Mouse (Mus musculus) heart, postnatal 0 days (tissue): ENCODE measurements around the gene Nenf. TPM values are rescaled to one million over a fixed set of nuclear protein-coding genes. Genes with fewer than 3 reads are reported as not detected.

Source experiments
- ATAC-seq: fragments of 200-750 bp; cut with Nextera tagmentation; 2 replicates; pipeline ENCODE4 v1.8.0; 2017; ENCODE audit warnings: low read depth, moderate number of reproducible peaks, moderate library complexity; ENCODE audit not compliant: insufficient read depth
- DNase-seq: peaks from one replicate; pipeline ENCODE4 v3.0.0-alpha.2; 2016; ENCODE audit warnings: low spot score
- H3K27ac ChIP-seq: fragments of 300-500 bp; sonication (generic); 2 replicates; pipeline ENCODE4 v1.5.1; 2014; ENCODE audit warnings: low read depth, mild to moderate bottlenecking
- H3K27me3 ChIP-seq: fragments of 300-500 bp; sonication (generic); 2 replicates; pipeline ENCODE4 v1.6.1; 2014; ENCODE audit warnings: low read length, mixed read lengths; ENCODE audit not compliant: control insufficient read depth, insufficient read depth
- H3K36me3 ChIP-seq: fragments of 300-500 bp; sonication (generic); replicated peaks from 2 replicates; pipeline ENCODE4 v1.6.1; 2014; ENCODE audit warnings: low read length, mixed read lengths; ENCODE audit not compliant: control insufficient read depth, insufficient read depth
- H3K4me1 ChIP-seq: fragments of 300-500 bp; sonication (generic); 2 replicates; pipeline ENCODE4 v1.6.1; 2014; ENCODE audit warnings: antibody characterized with exemption; ENCODE audit not compliant: control insufficient read depth, insufficient read depth
- H3K4me2 ChIP-seq: fragments of 300-500 bp; sonication (generic); 2 replicates; pipeline ENCODE4 v1.6.1; 2014; ENCODE audit warnings: low read depth, mild to moderate bottlenecking, low read length, moderate library complexity
- H3K4me3 ChIP-seq: fragments of 300-500 bp; sonication (generic); 2 replicates; pipeline ENCODE4 v1.5.1; 2014; ENCODE audit warnings: low read depth, low read length
- H3K9ac ChIP-seq: fragments of 300-500 bp; sonication (generic); replicated peaks from 2 replicates; pipeline ENCODE4 v1.6.1; 2014; ENCODE audit warnings: low read depth, low read length, mixed read lengths
- H3K9me3 ChIP-seq: fragments of 300-500 bp; sonication (generic); replicated peaks from 2 replicates; pipeline ENCODE4 v1.6.1; 2016; ENCODE audit warnings: low read length; ENCODE audit not compliant: control insufficient read depth
- CTCF ChIP-seq: IDR thresholded peaks from 2 replicates; pipeline ENCODE4 v1.5.1; 2016; ENCODE audit warnings: antibody characterized with exemption, control low read depth, low read depth
- EP300 ChIP-seq: IDR thresholded peaks from 2 replicates; pipeline ENCODE4 v1.6.1; 2016; ENCODE audit warnings: antibody characterized with exemption, low read depth
- WGBS: fragments of 180-500 bp; shearing (Covaris S2); extraction: QIAGEN DNeasy Blood & Tissue Kit; methylation state at CpG from one replicate; pipeline ENCODE4 v1.1.7; 2014; 5-methylcytosine and 5-hydroxymethylcytosine counted together
- polyA plus RNA-seq: library from polyadenylated mRNA; unstranded; fragments of >200 nt; fragmentation: Nextera tagmentation; extraction: Ambion mirVana; gene quantifications from 2 replicates; pipeline ENCODE4 v1.2.1, GENCODE M21; 2015
- total RNA-seq: library from RNA; depleted of rRNA; stranded (reverse); fragments of >200 nt; gene quantifications from 2 replicates; pipeline ENCODE4 v1.2.3, GENCODE M21; 2014; ENCODE audit warnings: low replicate concordance

Nenf gene
- total and polyA plus RNA-seq, 2 experiments from 2014 or later: 166 to 250 TPM

DNA sequence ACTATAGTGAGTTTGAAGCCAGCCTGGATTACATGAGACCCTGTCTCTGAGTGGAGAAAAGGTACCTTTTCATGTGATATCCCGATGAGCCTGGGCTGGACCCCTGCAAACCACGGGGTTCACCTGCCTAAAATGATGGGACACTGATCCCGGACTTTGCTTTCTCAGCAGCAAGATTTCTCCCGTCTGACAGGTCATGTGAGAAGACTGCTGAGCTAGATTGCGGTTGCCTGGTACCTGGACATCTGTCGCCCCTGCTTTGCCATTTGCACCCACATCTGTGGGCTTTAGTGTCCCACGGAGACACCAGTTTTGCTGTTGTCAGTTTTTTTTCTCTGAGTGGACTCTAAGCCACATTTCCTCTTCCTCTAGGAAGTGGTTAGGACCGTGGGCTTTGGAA is 9.3 kb upstream of the Nenf start:
- 75% methylated on average over 8 of the region's 8 CpGs for WGBS
- no peak overlapping the region for H3K4me3 ChIP-seq

GRCm38 (mm10) chr1:191326233-191326882 is 8.4 kb upstream of the Nenf start:
- H3K27ac ChIP-seq: peak overlapping the region; percentile 31
- DNase-seq (peak; percentile 46), ATAC-seq (peak; percentile 67)
- peak overlapping the region; percentile 77 for H3K4me3 ChIP-seq
- WGBS: 2% methylated on average over 34 of the region's 35 CpGs
- 0 out of 2 replicates have a peak, but pooled peaks cover under 1% of the 10 kb centered on the region for H3K36me3 ChIP-seq
- H3K9me3 ChIP-seq: no peaks in the 10 kb centered on the region
- peak overlapping the region; percentile 62 for H3K9ac ChIP-seq
- H3K27me3 ChIP-seq: no peaks in the 10 kb centered on the region
- H3K4me1 ChIP-seq: 0 out of 2 replicates have a peak, but pooled peaks cover 10% of the 10 kb centered on the region
- TF ChIP-seq CTCF: no peak
- TF ChIP-seq EP300: no peak
- peak overlapping the region; percentile 97 for H3K4me2 ChIP-seq

More for the DNA sequence above, 9.3 kb upstream of the Nenf start:
- Histone ChIP-seq H3K27me3 (no peaks in the 10 kb centered on the region), H3K36me3 (peaks cover 5% of the 10 kb centered on the region; the same call in 1 of the 2 replicates), H3K4me1 (0 out of 2 replicates have a peak, but pooled peaks cover 10% of the 10 kb centered on the region), H3K4me2 (peak overlapping the region; percentile 97; the same call in 1 of the 2 replicates), H3K27ac (no peak overlapping the region), H3K9me3 (no peaks in the 10 kb centered on the region), H3K9ac (no peak overlapping the region)
- ATAC-seq (no peak), DNase-seq (no peak)
- TF ChIP-seq CTCF (no peak), EP300 (no peak)

GRCm38 (mm10) chr1:191325726-191326232 is 7.8 kb upstream of the Nenf start, which contains the start of gene Tmem206:
Tmem206 (plus strand) TSS chr1:191325912.
- under 1% methylated on average over 38 of the region's 42 CpGs for WGBS
- H3K4me2 ChIP-seq: peak within 1 kb of the TSS; percentile 97
- peak within 1 kb of the TSS; percentile 62 for H3K9ac ChIP-seq
- H3K4me3 ChIP-seq: peak within 1 kb of the TSS; percentile 77
- H3K27me3 ChIP-seq: no peaks in the 10 kb centered on the region
- 0 out of 2 replicates have a peak, but pooled peaks cover 10% of the 10 kb centered on the region for H3K4me1 ChIP-seq
- DNase-seq (peak; percentile 95), ATAC-seq (peak; percentile 96)
- no peaks in the 10 kb centered on the region for H3K36me3 ChIP-seq
- no peaks in the 10 kb centered on the region for H3K9me3 ChIP-seq
- H3K27ac ChIP-seq: peak within 1 kb of the TSS; percentile 31
- TF ChIP-seq EP300: no peak
- TF ChIP-seq CTCF: no peak

GRCm38 (mm10) chr1:191324733-191325590 is 7.0 kb upstream of the Nenf start:
- no peaks in the 10 kb centered on the region for H3K27me3 ChIP-seq
- no peak for DNase-seq
- no peak for ATAC-seq
- 0 out of 2 replicates have a peak, but pooled peaks cover 10% of the 10 kb centered on the region for H3K4me1 ChIP-seq
- TF ChIP-seq CTCF (no peak), EP300 (no peak)
- WGBS: 73% methylated on average over 7 of the region's 7 CpGs
- H3K4me3 ChIP-seq: no peak overlapping the region
- H3K4me2 ChIP-seq: peak overlapping the region; percentile 97; the same call in 1 of the 2 replicates
- H3K9ac ChIP-seq: no peak overlapping the region
- H3K36me3 ChIP-seq: no peaks in the 10 kb centered on the region
- H3K9me3 ChIP-seq: no peaks in the 10 kb centered on the region
- H3K27ac ChIP-seq: no peak overlapping the region

DNA sequence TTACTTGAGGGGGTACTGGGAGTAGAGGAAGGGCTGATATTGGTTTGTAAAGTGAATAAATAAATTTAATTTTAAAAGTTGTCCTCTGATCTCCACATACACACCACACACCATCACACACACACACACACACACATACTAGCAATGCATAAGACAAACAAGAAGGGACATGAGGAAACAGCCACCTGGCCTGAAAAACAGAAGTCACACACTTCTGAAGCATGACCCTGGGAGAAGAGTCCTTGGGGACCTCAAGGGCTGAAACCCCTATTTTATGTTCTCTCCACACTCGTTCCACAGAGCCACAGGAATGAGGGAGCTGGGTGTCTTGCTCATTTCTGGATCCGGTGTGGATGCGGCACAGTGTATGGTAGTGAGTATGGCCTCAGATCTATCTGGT is 5.4 kb upstream of the Nenf start:
- no peak overlapping the region for H3K4me3 ChIP-seq
- no peak overlapping the region for H3K4me2 ChIP-seq
- H3K4me1 ChIP-seq: 0 out of 2 replicates have a peak, but pooled peaks cover 10% of the 10 kb centered on the region
- H3K9me3 ChIP-seq: no peaks in the 10 kb centered on the region
- no peak for TF ChIP-seq EP300
- TF ChIP-seq CTCF: no peak
- WGBS: 87% methylated on average over 3 of the region's 3 CpGs
- DNase-seq (no peak), ATAC-seq (no peak)
- H3K27me3 ChIP-seq: no peaks in the 10 kb centered on the region
- no peak overlapping the region for H3K27ac ChIP-seq
- no peak overlapping the region for H3K9ac ChIP-seq
- H3K36me3 ChIP-seq: no peaks in the 10 kb centered on the region
